Mouse (Mus musculus) ES-E14 (cell line): ENCODE results near the gene Snapin.

Experiments used
- HCFC1 ChIP-seq: IDR thresholded peaks from 2 replicates; pipeline ENCODE4 v1.6.1; 2012; ENCODE audit warnings: low read length, inconsistent platforms, borderline replicate concordance; ENCODE audit not compliant: insufficient read depth
- MAFK ChIP-seq: IDR thresholded peaks from 2 replicates; pipeline ENCODE4 v1.6.1; 2014; ENCODE audit warnings: mild to moderate bottlenecking, low read depth, low read length, inconsistent platforms; ENCODE audit not compliant: insufficient read depth

GRCm38 (mm10) chr3:90443977-90444376, 46.9 kb downstream of the Snapin start:
- no peak for TF ChIP-seq MAFK
- TF ChIP-seq HCFC1: no peak
